Comparison of ENCODE assay signal across 8 mouse cellular contexts in genomic region chr11:101645411-101646282, GRCm38 (mm10). TPM values are rescaled to one million over a fixed set of nuclear protein-coding genes. Genes with fewer than 3 reads are reported as not detected.
DNase-seq lines count a peak whose midpoint lies in the region; ATAC-seq and TF ChIP-seq lines count a peak whose summit lies in the region.
"Not testable (repeated sequence)": the region's sequence is repeated elsewhere in the genome, so short reads cannot be mapped to it uniquely, and the experiment has no call there.

No protein-coding gene starts in this region.

- peak overlapping the region; percentile 42 for H3K9ac ChIP-seq in lung, embryonic 14.5 days

- not testable (repeated sequence) for DNase-seq in G1E (ENCODE audit: low spot score)
- DNase-seq in cerebellum, adult 9-11 months, result peak; percentile 81
- peak; percentile 44 to 70 for DNase-seq in layer of hippocampus, adult 8-10 months (ENCODE audit: low spot score in 2 of 2)
- DNase-seq in lung, embryonic 14.5 days, result peak; percentile 92

- H3K36me3 ChIP-seq in G1E (replicated peaks); lung, embryonic 14.5 days (ENCODE audit: insufficient read depth); testis, adult 2 months (ENCODE audit: control insufficient read depth, insufficient read depth, low read length): not testable (repeated sequence)

- peaks cover 13% of the 10 kb centered on the region for H3K27me3 ChIP-seq in G1E (ENCODE audit: insufficient read depth, low read length)
- not testable (repeated sequence) for H3K27me3 ChIP-seq in lung, embryonic 14.5 days (ENCODE audit: insufficient read depth, low read length); testis, adult 2 months (ENCODE audit: control insufficient read depth, insufficient read depth, low read length)

- H3K4me2 ChIP-seq in lung, embryonic 14.5 days, result peak overlapping the region; percentile 54

- ATAC-seq in G1E (ENCODE audit: extremely low read depth, insufficient number of reproducible peaks, low FRiP score, poor library complexity, severe bottlenecking), result peak; percentile 68
- peak; percentile 88 for ATAC-seq in frontal cortex, adult (ENCODE audit: low TSS enrichment)
- ATAC-seq in hematopoietic stem cell, adult 5-6 weeks (replicated peaks in 1 of 2; ENCODE audit: insufficient read depth in 1 of 2, low FRiP score in 2 of 2, low TSS enrichment in 1 of 2, low read depth in 1 of 2, poor library complexity in 2 of 2, severe bottlenecking in 2 of 2), result peak; percentile 79 to 81
- ATAC-seq in lung, embryonic 14.5 days (ENCODE audit: insufficient read depth), result peak; percentile 84
- ATAC-seq in neutrophil, adult 5-6 weeks (ENCODE audit: extremely low read depth, insufficient number of reproducible peaks, low FRiP score, poor library complexity, severe bottlenecking), result peak; percentile 65

- H3K4me1 ChIP-seq in G1E (ENCODE audit: insufficient read depth, low read depth, low read length); lung, embryonic 14.5 days (ENCODE audit: insufficient read depth); testis, adult 2 months (ENCODE audit: control insufficient read depth, insufficient read depth, low read length): not testable (repeated sequence)

- 1% methylated on average over 42 of the region's 56 CpGs for WGBS in lung, embryonic 14.5 days

- TF ChIP-seq POLR2A in testis, adult 2 months (IDR thresholded peaks at IDR 0.05; ENCODE audit: control insufficient read depth, low read depth, low read length), result not testable (repeated sequence)

- H3K4me3 ChIP-seq in G1E (ENCODE audit: low read depth, low read length), result peak overlapping the region; percentile 13; the same call in 1 of the 2 replicates
- H3K4me3 ChIP-seq in lung, embryonic 14.5 days (ENCODE audit: low read depth, low read length), result peak overlapping the region; percentile 18; the same call in 1 of the 2 replicates
- peak overlapping the region; percentile 70 for H3K4me3 ChIP-seq in testis, adult 2 months (ENCODE audit: control insufficient read depth, low read depth, low read length)

- H3K27ac ChIP-seq in lung, embryonic 14.5 days (ENCODE audit: low read depth), result peak overlapping the region; percentile 90
- peak overlapping the region; percentile 88 for H3K27ac ChIP-seq in testis, adult 2 months (ENCODE audit: control insufficient read depth, insufficient read depth, low read depth, low read length)

- not testable (repeated sequence) for H3K9me3 ChIP-seq in G1E (replicated peaks); lung, embryonic 14.5 days (ENCODE audit: low read depth, low read length)

- not testable (repeated sequence) for TF ChIP-seq CTCF in G1E (IDR thresholded peaks at IDR 0.05; ENCODE audit: low read depth, low read length); lung, embryonic 14.5 days (IDR thresholded peaks at IDR 0.05; ENCODE audit: low read depth); testis, adult 2 months (IDR thresholded peaks at IDR 0.05; ENCODE audit: control insufficient read depth, insufficient read depth, insufficient replicate concordance, low read depth, low read length)

RNA-seq across cellular contexts. Expression of gene Rdm1, which starts 18.7 kb away (rescaled TPM):
- total RNA-seq in G1E (2014; fragmentation: Nextera tagmentation) (15.4 and 23.8 TPM in 2 replicates), G1E (2017) (10.8 and 13.8 TPM in 2 replicates)
- 3.0 and 3.8 TPM in 2 replicates for polyA plus RNA-seq in G1E (2012)
- total RNA-seq in hematopoietic stem cell, adult 5-6 weeks (2017), result 10.3 and 20.6 TPM in 2 replicates
- 10 to 100 TPM in 3 of 4 experiments, 1 to 10 TPM in 1; 9.3 to 16.1 (median 11.0) TPM for total RNA-seq in layer of hippocampus, adult 8-10 months (2022)
- polyA plus RNA-seq in lung, embryonic 14.5 days (2014; fragmentation: Nextera tagmentation; extraction: Ambion mirVana), result 33.1 and 33.4 TPM in 2 replicates
- total RNA-seq in neutrophil, adult 5-6 weeks (2017), result 20.4 and 31.3 TPM in 2 replicates
- polyA plus RNA-seq in testis, adult 2 months (2012; rRNA removed), result 7.8 and 13.8 TPM in 2 replicates

RNA-seq across cellular contexts. Expression of gene Arl4d, which starts 19.7 kb away (rescaled TPM):
- total RNA-seq in G1E (2014; fragmentation: Nextera tagmentation) (3.5 and 6.8 TPM in 2 replicates), G1E (2017) (2.2 TPM in 2 replicates)
- 5.2 TPM in 2 replicates for polyA plus RNA-seq in G1E (2012)
- 0.88 and 2.5 TPM in 2 replicates for total RNA-seq in hematopoietic stem cell, adult 5-6 weeks (2017)
- total RNA-seq in layer of hippocampus, adult 8-10 months (2022), result 10 to 100 TPM; 11.8 to 21.0 (median 17.4) TPM
- polyA plus RNA-seq in lung, embryonic 14.5 days (2014; fragmentation: Nextera tagmentation; extraction: Ambion mirVana), result 2.1 and 2.8 TPM in 2 replicates
- 2.2 and 2.7 TPM in 2 replicates for total RNA-seq in neutrophil, adult 5-6 weeks (2017)
- polyA plus RNA-seq in testis, adult 2 months (2012; rRNA removed), result 10.2 and 12.3 TPM in 2 replicates

RNA-seq across cellular contexts. Expression of gene Gm11634, which starts 46.6 kb away (rescaled TPM):
- total RNA-seq in G1E (2014; fragmentation: Nextera tagmentation) (not detected in 2 replicates), G1E (2017) (not detected in 2 replicates)
- polyA plus RNA-seq in G1E (2012), result not detected in 2 replicates
- total RNA-seq in hematopoietic stem cell, adult 5-6 weeks (2017), result not detected in 2 replicates
- total RNA-seq in layer of hippocampus, adult 8-10 months (2022), result not detected
- polyA plus RNA-seq in lung, embryonic 14.5 days (2014; fragmentation: Nextera tagmentation; extraction: Ambion mirVana), result not detected in 2 replicates
- not detected in 2 replicates for total RNA-seq in neutrophil, adult 5-6 weeks (2017)
- 64.9 and 69.4 TPM in 2 replicates for polyA plus RNA-seq in testis, adult 2 months (2012; rRNA removed)

Comparison
In these comparisons a context has a peak if more than half of its experiments do, and no peak if none do; other contexts are left out.
1. H3K4me3 ChIP-seq: peak in every context shown above with its lines; median percentile 70 in testis, adult 2 months; 18 in lung, embryonic 14.5 days; 13 in G1E.